Mouse (Mus musculus) heart, embryonic 10.5 days (tissue): ENCODE data around the gene Hmcn1. TPM values are rescaled to one million over a fixed set of nuclear protein-coding genes. Genes with fewer than 3 reads are reported as not detected.

Experiments used
- polyA plus RNA-seq: library from polyadenylated mRNA; unstranded; fragments of >200 nt; fragmentation: Nextera tagmentation; extraction: Ambion mirVana; gene quantifications from 2 replicates; pipeline ENCODE4 v1.2.1, GENCODE M21; 2016

Gene Hmcn1
- polyA plus RNA-seq, 1 experiment from 2014 or later, result 8.8 TPM

Other genes with a start within 250 kb of the Hmcn1 start
- gene Gm47985, start 189.1 kb upstream of the Hmcn1 start, polyA plus RNA-seq, result 0.93 and 1.5 TPM in 2 replicates
- 0.46 and 0.51 TPM in 2 replicates for gene Gm8947, start 198.9 kb upstream of the Hmcn1 start, polyA plus RNA-seq
- 0.33 and 0.62 TPM in 2 replicates for gene Gm47995, start 205.0 kb upstream of the Hmcn1 start, polyA plus RNA-seq
- gene 3110040M04Rik, start 210.7 kb upstream of the Hmcn1 start, polyA plus RNA-seq, result 0.55 TPM in 1 of 2 replicates, not detected in the other
- 0.18 TPM in 1 of 2 replicates, not detected in the other for gene Gm47996, start 216.7 kb upstream of the Hmcn1 start, polyA plus RNA-seq